Mouse (Mus musculus): ENCODE measurements around the gene C9orf72.
"Not testable (repeated sequence)": the region's sequence is repeated elsewhere in the genome, so short reads cannot be mapped to it uniquely, and the experiment has no call there.

Gene C9orf72

DNA sequence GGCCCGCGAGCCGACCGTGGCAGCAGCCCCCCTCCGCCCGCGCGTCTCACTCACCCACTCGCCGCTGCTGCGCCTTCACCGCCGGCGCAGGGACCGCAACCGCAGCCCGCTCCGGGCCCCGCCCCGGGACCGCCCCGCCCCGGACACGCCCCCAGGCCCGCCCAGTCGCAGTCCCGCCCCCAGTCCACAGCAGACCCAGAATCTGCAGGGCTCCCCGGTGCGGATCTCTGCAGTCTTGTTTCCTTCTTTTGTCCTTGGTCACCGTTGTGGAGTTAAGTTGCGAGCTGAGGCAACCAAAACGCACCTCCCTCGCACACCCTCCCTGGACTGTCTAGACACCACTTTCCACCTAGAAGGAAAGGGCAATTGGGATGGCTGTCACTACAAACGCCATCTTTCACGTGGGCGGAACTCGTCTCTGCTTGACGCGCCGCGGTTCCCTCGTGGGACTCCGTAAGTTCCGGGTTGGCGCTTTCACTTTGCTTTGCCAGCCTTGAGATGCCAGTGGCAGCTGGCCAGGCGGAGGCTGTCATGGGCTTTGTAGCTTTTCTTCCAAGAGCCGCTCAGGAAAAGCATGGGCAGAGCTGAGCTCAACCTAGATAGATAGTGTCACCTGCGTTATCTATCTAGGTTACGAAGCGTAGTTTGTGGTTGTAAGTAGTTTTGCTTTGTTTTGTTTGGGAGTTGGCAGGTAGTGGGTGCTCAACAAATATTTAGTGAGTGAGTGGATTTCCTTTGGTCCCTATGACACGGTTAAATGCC lies at the start of gene C9orf72:
Gene C9orf72, minus strand, starts transcription at position 442 of the 762 bp plus-strand sequence.
- ATAC-seq (ENCODE audit: low TSS enrichment), result peak; percentile 94

GRCm38 (mm10) chr4:35259006-35259405 lies 33.0 kb upstream of the C9orf72 start:
- ATAC-seq (ENCODE audit: low TSS enrichment), result no peak

DNA sequence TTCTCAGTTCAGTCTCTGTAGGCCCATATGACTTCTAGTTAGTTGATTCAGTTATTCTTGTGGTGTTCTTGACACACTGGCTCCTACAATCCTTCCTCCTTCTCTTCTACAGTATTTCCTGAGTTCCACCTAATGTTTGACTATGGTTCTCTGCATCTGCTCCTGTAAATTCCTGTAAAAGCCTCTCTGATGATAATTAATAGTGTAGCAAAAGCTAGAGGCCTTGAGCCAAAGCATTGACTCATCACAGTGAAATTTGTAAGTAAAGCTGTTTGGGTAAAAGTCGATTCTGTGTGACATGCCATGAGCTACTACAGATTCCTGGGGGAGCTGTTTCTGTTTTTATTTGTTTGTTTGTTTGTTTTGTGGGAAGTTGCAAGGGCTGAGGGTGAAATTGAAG lies 18.0 kb upstream of the C9orf72 start:
- ATAC-seq (ENCODE audit: low TSS enrichment), result no peak

DNA sequence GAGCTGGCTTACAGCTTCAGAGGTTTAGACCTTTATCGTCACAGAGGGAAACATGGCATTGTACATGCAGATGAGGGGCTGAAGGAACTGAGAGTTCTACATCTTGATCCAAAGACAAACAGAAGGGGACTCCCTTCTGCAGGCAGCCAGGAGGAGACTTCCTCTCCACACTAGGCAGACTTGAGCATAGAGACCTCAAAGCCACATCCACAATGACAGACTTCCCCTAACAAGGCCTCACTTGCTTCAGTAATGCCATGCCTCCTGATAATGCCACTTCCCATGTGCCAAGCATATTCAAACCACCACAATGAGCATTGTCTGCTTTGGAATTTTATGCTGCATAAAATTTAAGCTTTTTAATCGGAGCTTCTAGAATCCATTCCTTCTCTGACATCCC lies 15.8 kb upstream of the C9orf72 start:
- ATAC-seq (ENCODE audit: low TSS enrichment), result no peak

DNA sequence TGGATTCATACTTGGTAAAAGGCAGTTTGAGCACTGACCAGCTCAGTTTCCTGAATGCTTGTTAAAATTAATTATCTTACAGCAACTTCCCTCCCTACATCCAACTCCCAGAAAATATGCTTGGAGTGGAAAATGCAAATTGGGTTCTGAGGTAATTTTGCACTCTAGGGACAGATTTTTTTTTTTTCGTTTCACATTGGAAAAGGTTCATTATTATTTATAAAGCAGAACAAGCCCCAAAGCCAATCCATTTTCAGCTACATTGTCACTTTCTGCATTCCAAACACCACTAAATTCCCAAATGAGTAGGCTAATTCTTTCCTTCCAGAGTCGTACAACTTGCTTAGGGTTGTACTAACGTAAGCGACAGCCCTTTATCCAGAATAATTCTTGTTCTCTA lies 12.7 kb upstream of the C9orf72 start:
- ATAC-seq (ENCODE audit: low TSS enrichment), result no peak

DNA sequence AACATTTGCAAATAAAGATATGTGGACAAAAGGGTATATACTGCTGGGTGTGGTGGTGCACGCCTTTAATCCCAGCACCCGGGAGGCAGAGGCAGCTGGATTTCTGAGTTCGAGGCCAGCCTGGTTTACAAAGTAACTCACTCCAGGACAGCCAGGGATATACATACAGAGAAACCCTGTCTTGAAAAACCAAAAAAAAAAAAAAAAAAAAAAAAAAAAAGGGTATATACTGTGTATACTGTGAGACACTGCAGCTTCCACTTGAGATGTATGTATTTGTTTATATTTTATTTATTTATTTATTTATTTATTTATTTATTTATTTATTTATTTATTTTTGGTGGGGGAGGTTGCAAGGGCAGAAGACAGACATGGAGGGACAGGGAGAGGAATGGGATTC lies 12.3 kb upstream of the C9orf72 start:
- not testable (repeated sequence) for ATAC-seq (ENCODE audit: low TSS enrichment)

- no peak for ATAC-seq (ENCODE audit: low TSS enrichment)
These were observed 10.3 kb upstream of the C9orf72 start for GRCm38 (mm10) chr4:35236313-35236712.

DNA sequence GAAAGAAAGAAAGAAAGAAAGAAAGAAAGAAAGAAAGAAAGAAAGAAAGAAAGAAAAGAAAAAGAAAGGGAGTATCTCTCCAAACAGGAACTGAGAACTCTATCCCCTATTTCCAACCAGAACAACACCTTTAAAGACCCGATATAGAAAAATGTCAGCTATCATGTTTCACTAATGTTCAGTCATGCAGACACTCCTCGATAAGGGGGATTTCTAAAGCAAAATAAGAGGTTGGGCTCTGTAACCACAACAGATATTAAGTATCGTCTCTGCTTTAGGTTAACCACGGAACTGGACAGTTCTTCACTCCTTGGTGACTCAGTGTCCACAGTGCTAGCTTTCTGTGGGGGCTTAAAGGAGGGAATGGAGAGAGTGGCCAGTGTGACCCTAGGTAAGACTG lies 2.3 kb upstream of the C9orf72 start:
- no peak for ATAC-seq (ENCODE audit: low TSS enrichment)

DNA sequence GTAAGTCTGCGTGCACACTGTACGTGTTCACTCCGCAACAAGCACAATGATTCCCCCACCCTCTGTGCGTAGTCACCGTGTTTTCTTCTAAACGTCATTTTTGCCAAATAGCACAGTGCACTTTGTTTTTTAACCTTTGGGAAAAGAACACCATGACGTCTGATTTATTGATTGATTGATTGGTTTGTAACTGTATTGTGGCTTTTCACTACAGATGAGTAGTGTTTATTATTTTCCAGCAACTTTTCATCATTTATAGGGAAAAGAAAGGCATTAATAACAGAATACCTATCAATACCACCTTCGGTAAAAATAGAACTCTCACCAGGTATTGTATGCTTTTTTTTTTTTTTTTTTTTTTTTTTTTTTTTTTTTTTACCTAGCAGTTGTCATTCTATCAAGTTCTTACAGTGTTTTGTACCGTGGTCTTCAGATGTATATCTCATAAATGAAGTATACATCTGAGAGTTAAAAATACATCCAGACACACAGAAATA lies 569 bp upstream of the C9orf72 start:
- no peak; the same call in 1 of the 2 replicates for ATAC-seq (ENCODE audit: low TSS enrichment)

DNA sequence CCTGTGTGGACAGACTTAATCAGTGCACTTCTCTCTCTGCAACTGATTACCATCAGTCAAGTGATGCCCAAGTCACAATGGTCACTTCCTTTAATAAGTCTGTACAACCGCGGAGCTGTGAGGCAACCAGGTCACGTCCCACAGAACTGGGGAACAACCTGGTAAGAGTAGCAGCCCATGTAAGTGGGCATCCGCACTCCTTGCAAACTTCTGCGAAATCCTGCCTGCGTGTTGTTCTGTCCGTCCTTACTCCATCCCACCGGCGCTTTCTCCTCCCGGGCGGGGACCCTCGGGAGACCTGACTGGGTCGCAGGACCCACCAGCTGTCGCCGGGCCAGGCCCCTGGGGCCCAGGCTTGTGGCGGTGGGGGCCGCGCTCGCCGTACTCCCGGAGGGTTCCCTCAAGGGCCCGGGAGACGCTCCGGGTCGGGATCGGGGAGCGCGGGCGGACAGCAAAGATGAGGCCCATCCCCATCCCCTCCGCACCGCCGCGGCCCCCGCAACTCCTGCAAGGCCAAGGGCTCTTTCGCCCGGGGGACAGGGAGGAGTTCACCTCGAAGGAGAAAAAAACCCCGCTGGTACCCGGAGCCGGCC lies 738 bp downstream of the C9orf72 start:
- peak; percentile 51 for ATAC-seq (ENCODE audit: low TSS enrichment)

DNA sequence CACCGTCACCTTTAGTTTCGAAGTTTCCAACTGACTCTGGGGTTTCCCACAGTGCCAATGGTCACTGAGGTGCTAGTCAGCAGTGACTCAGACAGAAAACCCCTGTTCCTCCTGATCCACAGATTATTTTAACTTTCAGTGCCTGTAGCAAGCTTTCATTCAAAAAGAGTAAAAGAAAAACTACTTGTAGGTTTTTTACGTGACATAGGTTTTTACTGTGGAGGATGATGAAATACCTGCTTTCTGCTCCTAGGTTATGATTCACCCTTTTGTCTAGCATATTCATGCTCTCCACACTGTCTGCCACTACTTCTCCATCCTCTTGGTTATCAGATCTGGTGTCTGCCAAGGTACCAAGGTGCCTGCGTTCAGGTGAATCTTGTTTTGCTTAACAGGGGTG lies 1.9 kb downstream of the C9orf72 start:
- no peak for ATAC-seq (ENCODE audit: low TSS enrichment)

- ATAC-seq (ENCODE audit: low TSS enrichment), result no peak
These were observed 2.5 kb downstream of the C9orf72 start for GRCm38 (mm10) chr4:35223376-35223988.

GRCm38 (mm10) chr4:35221903-35222302 lies 4.1 kb downstream of the C9orf72 start:
- no peak for ATAC-seq (ENCODE audit: low TSS enrichment)

DNA sequence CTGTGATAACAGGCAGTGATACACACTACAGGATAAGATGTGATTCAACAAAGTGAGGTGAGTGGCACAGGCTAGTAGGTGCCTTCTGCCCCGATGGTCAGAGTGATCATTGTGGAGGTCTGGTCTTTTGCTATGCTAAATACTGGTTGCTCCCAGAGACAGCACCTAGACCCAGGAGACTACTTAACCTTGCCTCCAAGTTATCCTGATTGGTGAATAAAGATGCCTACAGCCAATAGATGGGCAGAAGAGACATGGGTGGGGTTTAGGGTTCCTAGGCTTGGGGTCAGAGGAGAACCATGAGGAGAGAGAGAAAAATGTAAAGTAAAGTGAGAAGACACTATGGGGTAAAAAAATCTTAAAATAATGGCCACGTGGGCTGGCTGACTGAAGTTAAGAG lies 4.8 kb downstream of the C9orf72 start:
- ATAC-seq (ENCODE audit: low TSS enrichment), result no peak

- ATAC-seq (ENCODE audit: low TSS enrichment), result no peak
These were observed 5.8 kb downstream of the C9orf72 start for GRCm38 (mm10) chr4:35220108-35220731.

GRCm38 (mm10) chr4:35204659-35205058 lies 21.3 kb downstream of the C9orf72 start:
- no peak for ATAC-seq (ENCODE audit: low TSS enrichment)

- no peak for ATAC-seq (ENCODE audit: low TSS enrichment)
These were observed 22.3 kb downstream of the C9orf72 start for GRCm38 (mm10) chr4:35203724-35204123.

DNA sequence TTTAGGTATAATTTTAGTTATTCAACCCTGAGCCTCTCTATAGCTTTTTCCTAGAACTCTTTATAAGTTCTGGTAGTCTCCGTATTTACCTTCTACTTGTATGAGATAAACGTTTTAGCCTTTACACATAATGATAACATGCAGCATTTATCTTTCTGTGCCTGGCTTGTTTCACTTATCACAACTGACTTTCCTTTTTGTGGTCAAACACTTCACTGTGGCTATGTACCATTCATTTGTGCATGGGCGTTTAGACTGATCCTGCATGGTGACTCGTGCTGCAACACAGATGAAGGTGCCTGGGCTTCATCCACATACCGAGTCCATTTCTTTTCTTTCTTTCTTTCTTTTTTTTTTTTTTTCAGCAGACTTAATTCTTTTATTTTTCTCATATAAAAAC lies 24.3 kb downstream of the C9orf72 start:
- no peak for ATAC-seq (ENCODE audit: low TSS enrichment)

GRCm38 (mm10) chr4:35192725-35193124 lies 33.2 kb downstream of the C9orf72 start:
- ATAC-seq (ENCODE audit: low TSS enrichment), result peak; percentile 48

DNA sequence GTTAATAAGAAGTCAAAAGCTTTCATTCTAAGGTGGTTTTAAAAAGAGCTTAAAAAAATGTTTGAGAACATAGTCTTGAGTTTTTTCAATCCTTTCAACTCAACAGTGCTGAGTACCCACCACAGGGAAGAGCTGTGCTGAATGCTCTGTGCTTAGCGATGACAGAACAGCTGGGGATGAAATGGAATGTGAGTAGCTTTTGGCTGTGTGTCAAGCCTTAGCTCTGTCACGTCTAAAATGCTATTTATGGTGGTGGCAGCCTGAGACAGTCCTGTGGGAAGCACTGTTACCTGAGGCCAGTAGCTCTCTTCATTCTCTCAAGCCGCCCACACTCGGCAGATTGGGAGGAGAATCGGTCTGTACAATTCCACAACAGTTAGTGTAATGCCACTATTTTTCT lies 36.2 kb downstream of the C9orf72 start:
- ATAC-seq (ENCODE audit: low TSS enrichment), result peak; percentile 83

- no peak for ATAC-seq (ENCODE audit: low TSS enrichment)
These were observed 38.2 kb downstream of the C9orf72 start for GRCm38 (mm10) chr4:35187617-35188326.

Measured in frontal cortex, adult (tissue).